Mouse (Mus musculus) MEL (cell line): ENCODE results near the gene Fbxw24. TPM values are rescaled to one million over a fixed set of nuclear protein-coding genes. Genes with fewer than 3 reads are reported as not detected.
A peak's percentile ranks its signal among the peaks of the same experiment; 100 is the strongest.
"Not testable (repeated sequence)": the region's sequence is repeated elsewhere in the genome, so short reads cannot be mapped to it uniquely, and the experiment has no call there.

Experiments
- DNase-seq: peaks from one replicate; pipeline ENCODE4 v3.0.0; 2011; ENCODE audit warnings: low read depth, low spot score
- H3K27ac ChIP-seq: 2 replicates; pipeline ENCODE4 v1.5.1; 2012; ENCODE audit warnings: low read depth, mild to moderate bottlenecking, control low read depth, low read length, moderate library complexity; ENCODE audit not compliant: control insufficient read depth
- H3K27me3 ChIP-seq, 2 experiments: fragments of 150-350 bp in 1 of 2; sonication (generic) in 1 of 2; 2 replicates each; pipeline ENCODE4 v1.6.1; 2012; ENCODE audit warnings: low read length in 2 of 2, mild to moderate bottlenecking in 2 of 2, improper control_type of control experiment in 1 of 2, moderate library complexity in 1 of 2; ENCODE audit not compliant: insufficient read depth in 2 of 2, control insufficient read depth in 1 of 2
- H3K36me3 ChIP-seq, 2 experiments: 2 replicates each; pipeline ENCODE4 v1.6.1; 2012 to 2014; ENCODE audit warnings: low read length in 2 of 2, improper control_type of control experiment in 1 of 2, inconsistent platforms in 1 of 2, mild to moderate bottlenecking in 1 of 2; ENCODE audit not compliant: insufficient read depth in 2 of 2, control insufficient read depth in 1 of 2
- H3K4me1 ChIP-seq, 2 experiments: fragments of 150-350 bp in 1 of 2; sonication (generic) in 1 of 2; 2 replicates each; pipeline ENCODE4 v1.6.1; 2012; ENCODE audit warnings: low read length in 2 of 2, improper control_type of control experiment in 1 of 2, mild to moderate bottlenecking in 1 of 2; ENCODE audit not compliant: insufficient read depth in 2 of 2, control insufficient read depth in 1 of 2
- H3K4me3 ChIP-seq, 2 experiments: fragments of 150-350 bp in 1 of 2; sonication (generic) in 1 of 2; 2 replicates each; pipeline ENCODE4 v1.5.1; 2012; ENCODE audit warnings: low read depth in 2 of 2, low read length in 2 of 2, mild to moderate bottlenecking in 2 of 2, moderate library complexity in 2 of 2, control low read depth in 1 of 2, improper control_type of control experiment in 1 of 2; ENCODE audit not compliant: control insufficient read depth in 1 of 2, insufficient read depth in 1 of 2
- H3K79me2 ChIP-seq: 2 replicates; pipeline ENCODE4 v1.6.1; 2012; ENCODE audit warnings: mild to moderate bottlenecking, low read length, moderate library complexity; ENCODE audit not compliant: control insufficient read depth, poor library complexity, insufficient read depth
- H3K9ac ChIP-seq: 2 replicates; pipeline ENCODE4 v1.6.1; 2012; ENCODE audit warnings: low read depth, mild to moderate bottlenecking, control low read depth, low read length, moderate library complexity; ENCODE audit not compliant: control insufficient read depth, poor library complexity, severe bottlenecking
- H3K9me3 ChIP-seq: fragments of 150-350 bp; sonication (generic); replicated peaks from 2 replicates; pipeline ENCODE4 v1.6.1; 2012; ENCODE audit warnings: mild to moderate bottlenecking, low read length, improper control_type of control experiment, moderate library complexity; ENCODE audit not compliant: insufficient read depth
- CTCF ChIP-seq, 3 experiments: IDR thresholded peaks in 2 of 3; conservative IDR thresholded peaks in 1 of 3; 2 replicates each; pipeline ENCODE4 v1.5.1; 2011 to 2012; ENCODE audit warnings: low read length in 3 of 3, low read depth in 2 of 3, mild to moderate bottlenecking in 2 of 3, improper control_type of control experiment in 1 of 3, inconsistent platforms in 1 of 3, mixed read lengths in 1 of 3, moderate library complexity in 1 of 3; ENCODE audit not compliant: control insufficient read depth in 1 of 3, insufficient read depth in 1 of 3, poor library complexity in 1 of 3, severe bottlenecking in 1 of 3
- SMC3 ChIP-seq: IDR thresholded peaks from 2 replicates; pipeline ENCODE4 v1.6.1; 2011; ENCODE audit warnings: low read depth, low read length, improper control_type of control experiment
- polyA plus RNA-seq, 2 experiments: library from polyadenylated mRNA; stranded (reverse) in 1 of 2; unstranded in 1 of 2; fragments of >175 nt in 1 of 2; fragments of >200 nt in 1 of 2; gene quantifications; 2 replicates each; pipeline versions ENCODE4 v1.2.1 to v1.2.4; 2012; ENCODE audit warnings: low replicate concordance in 2 of 2, low read depth in 1 of 2; ENCODE audit not compliant: insufficient read length in 2 of 2, insufficient read depth in 1 of 2, missing spikeins in 1 of 2
- total RNA-seq: library from RNA; depleted of rRNA; stranded (reverse); fragments of 300-350 nt; gene quantifications from 2 replicates; pipeline ENCODE4 v1.2.3, GENCODE M21; 2012; rRNA removed

Gene Fbxw24
- total RNA-seq (not detected in 2 replicates), polyA plus RNA-seq (not detected)

DNA sequence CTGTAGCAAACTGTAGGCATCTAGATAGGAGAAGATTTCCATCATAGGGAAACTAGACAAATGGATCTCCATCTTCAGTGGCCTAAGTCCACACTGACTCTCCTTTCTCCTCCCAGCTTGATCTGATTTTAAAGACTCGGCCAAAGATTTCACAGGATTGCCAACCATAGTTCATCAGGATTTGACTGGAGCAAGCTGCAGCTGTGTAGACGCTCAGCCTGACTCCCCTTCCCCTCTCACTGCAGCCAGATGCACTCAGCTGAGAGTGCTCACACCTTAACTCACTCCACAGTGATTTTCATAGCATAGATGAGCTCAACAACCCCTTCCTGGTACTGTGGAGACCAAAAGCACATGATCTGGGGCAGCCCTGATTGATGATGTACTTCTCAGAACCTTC, at the start of gene Fbxw24:
Gene Fbxw24 (minus strand): TSS at position 101 of the 400 bp plus-strand sequence.
- not testable (repeated sequence) for H3K9me3 ChIP-seq, H3K79me2 ChIP-seq, H3K4me1 ChIP-seq, H3K4me3 ChIP-seq, H3K27ac ChIP-seq, H3K36me3 ChIP-seq, DNase-seq, H3K27me3 ChIP-seq, H3K9ac ChIP-seq

DNA sequence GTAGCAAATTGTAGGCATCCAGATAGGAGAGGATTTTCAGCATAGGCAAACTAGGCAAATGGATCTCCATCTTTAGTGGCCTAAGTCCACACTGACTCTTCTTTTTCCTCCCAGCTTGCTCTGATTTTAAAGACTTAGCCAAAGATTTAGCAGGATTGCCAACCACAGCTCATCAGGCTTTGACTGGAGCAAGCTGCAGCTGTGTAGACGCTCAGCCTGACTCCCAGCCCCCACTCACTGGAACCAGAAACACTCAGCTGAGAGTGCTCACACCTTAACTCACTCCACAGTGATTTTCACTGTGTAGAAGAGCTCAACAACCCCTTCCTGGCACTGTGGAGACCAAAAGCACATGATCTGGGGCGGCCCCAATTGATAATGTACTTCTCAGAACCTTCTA, 38.7 kb upstream of the Fbxw24 start, which contains the start of gene Fbxw25:
Gene Fbxw25 (minus strand): TSS at position 101 of the 400 bp plus-strand sequence.
- not testable (repeated sequence) for DNase-seq, H3K4me3 ChIP-seq, H3K36me3 ChIP-seq, H3K27ac ChIP-seq, H3K27me3 ChIP-seq, H3K4me1 ChIP-seq, H3K79me2 ChIP-seq, H3K9me3 ChIP-seq, H3K9ac ChIP-seq

GRCm38 (mm10) chr9:109606837-109607236, 19.0 kb downstream of the Fbxw24 start:
- not testable (repeated sequence) for H3K36me3 ChIP-seq, H3K27ac ChIP-seq, H3K27me3 ChIP-seq, H3K79me2 ChIP-seq, H3K9ac ChIP-seq, H3K9me3 ChIP-seq, H3K4me3 ChIP-seq, H3K4me1 ChIP-seq
- DNase-seq, result peak; percentile 14
- TF ChIP-seq CTCF (IDR thresholded peaks at IDR 0.05 in 2 of 3, conservative IDR thresholded peaks at IDR 0.05 in 1 of 3; ENCODE audit: control insufficient read depth in 1 of 3, insufficient read depth in 1 of 3, low read depth in 2 of 3, low read length in 3 of 3, poor library complexity in 1 of 3, severe bottlenecking in 1 of 3) (peak in 2 of 3 experiments; percentile 15 to 30; a peak in 3 of 6 replicates), SMC3 (peak; percentile 25; the same call in 1 of the 2 replicates)

DNA sequence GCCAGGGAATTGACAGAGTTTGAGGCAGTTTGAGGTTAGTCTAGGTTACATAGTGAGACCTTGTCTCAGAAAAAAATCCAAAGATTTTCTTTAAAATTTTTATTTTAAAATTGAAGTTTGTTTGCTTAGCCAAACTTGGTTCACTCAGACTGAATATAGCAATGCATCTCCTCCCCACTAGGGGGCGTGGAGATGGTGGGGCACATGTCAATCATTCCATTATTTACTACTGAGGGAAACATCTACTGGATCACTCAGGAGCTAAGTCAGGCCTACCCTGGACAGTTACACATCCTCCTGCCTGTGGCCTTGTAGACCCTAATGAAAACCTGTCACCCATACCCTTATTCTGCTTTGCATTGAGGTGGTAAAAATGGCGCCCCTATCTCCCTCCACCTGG, 23.7 kb downstream of the Fbxw24 start:
- DNase-seq, result peak; percentile 22
- H3K27ac ChIP-seq, H3K36me3 ChIP-seq, H3K27me3 ChIP-seq, H3K9ac ChIP-seq, H3K79me2 ChIP-seq, H3K4me1 ChIP-seq, H3K9me3 ChIP-seq, H3K4me3 ChIP-seq: not testable (repeated sequence)
- TF ChIP-seq CTCF (IDR thresholded peaks at IDR 0.05 in 2 of 3, conservative IDR thresholded peaks at IDR 0.05 in 1 of 3; ENCODE audit: control insufficient read depth in 1 of 3, insufficient read depth in 1 of 3, low read depth in 2 of 3, low read length in 3 of 3, poor library complexity in 1 of 3, severe bottlenecking in 1 of 3) (peak; percentile 41 to 46 (median 46)), SMC3 (peak; percentile 34)
